Mouse (Mus musculus) bone marrow, adult 2 months (tissue): ENCODE measurements around the gene C3.

Experiments
- CTCF ChIP-seq: fragments of 200-500 bp; IDR thresholded peaks from 2 replicates; pipeline ENCODE4 v1.5.1; 2011; ENCODE audit warnings: low read length, control low read depth; ENCODE audit not compliant: control insufficient read depth, insufficient read depth
- POLR2A ChIP-seq: fragments of 200-500 bp; IDR thresholded peaks from 2 replicates; pipeline ENCODE4 v1.6.1; 2011; ENCODE audit warnings: low read depth, mild to moderate bottlenecking, control low read depth, low read length, borderline replicate concordance; ENCODE audit not compliant: control insufficient read depth

GRCm38 (mm10) chr17:57194771-57195170 lies 33.2 kb downstream of the C3 start:
- TF ChIP-seq POLR2A = no peak
- TF ChIP-seq CTCF = no peak
